Mouse (Mus musculus) lung, postnatal 0 days (tissue): ENCODE data around the gene Polr3gl.

Experiments
- CTCF ChIP-seq: IDR thresholded peaks from 2 replicates; pipeline ENCODE4 v1.5.1; 2016; ENCODE audit warnings: antibody characterized with exemption, mild to moderate bottlenecking
- EP300 ChIP-seq: IDR thresholded peaks from 2 replicates; pipeline ENCODE4 v1.6.1; 2016; ENCODE audit warnings: antibody characterized with exemption, mild to moderate bottlenecking, control low read depth

- no peak for TF ChIP-seq CTCF
- TF ChIP-seq EP300, result no peak
Measured at GRCm38 (mm10) chr3:96548824-96549223, 45.2 kb downstream of the Polr3gl start.
